9 mouse cellular contexts compared by ENCODE assay signal in genomic region chr6:94040093-94040492, GRCm38 (mm10).
DNase-seq lines count a peak whose midpoint lies in the region; ATAC-seq and TF ChIP-seq lines count a peak whose summit lies in the region.
"Had no signal": no experiment of that assay in that cellular context is flagged by ENCODE, and none has a peak within 500 bp of the region (broad histone marks: within the 10 kb centered on the region; RNA-seq: fewer than 3 reads in every experiment).

No protein-coding gene starts in this region.

- no peak; the same call in 1 of the 2 replicates for TF ChIP-seq RAD21 in MEL (IDR thresholded peaks at IDR 0.05; ENCODE audit: low read depth, low read length)

- peak; percentile 35 for DNase-seq in gastrocnemius, postnatal 10 days
- no peak for DNase-seq in gastrocnemius, postnatal 25 days
- no peak for DNase-seq in liver, adult 2 months (ENCODE audit: extremely low read depth, low read depth, low spot score)
- no peak for DNase-seq in liver, embryonic 11.5 days (ENCODE audit: low spot score)
- peak; percentile 2 for DNase-seq in MEL (ENCODE audit: low read depth, low spot score)
- DNase-seq in embryonic facial prominence, embryonic 14.5 days (ENCODE audit: low spot score) = peak; percentile 35
- DNase-seq in stomach, postnatal 0 days (ENCODE audit: low spot score) = no peak
- no peak for DNase-seq in ovary, adult 18-20 months (ENCODE audit: low spot score)

- H3K9me3 ChIP-seq in liver, embryonic 11.5 days (ENCODE audit: control insufficient read depth, low read length) = no peaks in the 10 kb centered on the region
- no peaks in the 10 kb centered on the region for H3K9me3 ChIP-seq in MEL (replicated peaks; ENCODE audit: insufficient read depth, low read length)
- peaks cover 6% of the 10 kb centered on the region; the same call in 1 of the 2 replicates for H3K9me3 ChIP-seq in embryonic facial prominence, embryonic 14.5 days (ENCODE audit: control insufficient read depth, low read length)
- no peaks in the 10 kb centered on the region for H3K9me3 ChIP-seq in stomach, postnatal 0 days (ENCODE audit: control insufficient read depth, low read length)

- no peaks in the 10 kb centered on the region for H3K36me3 ChIP-seq in liver, adult 2 months (ENCODE audit: control insufficient read depth, insufficient read depth, low read length)
- H3K36me3 ChIP-seq in liver, embryonic 11.5 days (ENCODE audit: control insufficient read depth, insufficient read depth, low read length) = no peaks in the 10 kb centered on the region
- no peaks in the 10 kb centered on the region for H3K36me3 ChIP-seq in MEL (ENCODE audit: control insufficient read depth in 1 of 2, insufficient read depth in 2 of 2, low read length in 2 of 2)
- no peaks in the 10 kb centered on the region for H3K36me3 ChIP-seq in embryonic facial prominence, embryonic 14.5 days (ENCODE audit: control insufficient read depth, insufficient read depth, low read length)
- H3K36me3 ChIP-seq in stomach, postnatal 0 days (ENCODE audit: control insufficient read depth, insufficient read depth, low read length) = no peaks in the 10 kb centered on the region
- H3K36me3 ChIP-seq: limb, embryonic 12.5 days had no signal

- peak; percentile 13; the same call in 1 of the 2 replicates for TF ChIP-seq CTCF in liver, adult 2 months (IDR thresholded peaks at IDR 0.05; ENCODE audit: low read depth, low read length)
- TF ChIP-seq CTCF in MEL (IDR thresholded peaks at IDR 0.05 in 2 of 3, conservative IDR thresholded peaks at IDR 0.05 in 1 of 3; ENCODE audit: control insufficient read depth in 1 of 3, insufficient read depth in 1 of 3, low read depth in 2 of 3, low read length in 3 of 3, poor library complexity in 1 of 3, severe bottlenecking in 1 of 3) = peak; percentile 20 to 32 (median 28); a peak in 4 of 6 replicates
- TF ChIP-seq CTCF in stomach, postnatal 0 days (IDR thresholded peaks at IDR 0.05; ENCODE audit: low read depth) = peak; percentile 79

- H3K27ac ChIP-seq in liver, adult 2 months (replicated peaks; ENCODE audit: insufficient read depth, low read depth, low read length) = no peak overlapping the region
- H3K27ac ChIP-seq in liver, embryonic 11.5 days (ENCODE audit: low read depth, low read length) = no peak overlapping the region
- no peak overlapping the region for H3K27ac ChIP-seq in MEL (ENCODE audit: control insufficient read depth, low read depth, low read length)
- no peak overlapping the region for H3K27ac ChIP-seq in embryonic facial prominence, embryonic 14.5 days (replicated peaks; ENCODE audit: low read depth, low read length)
- no peak overlapping the region for H3K27ac ChIP-seq in stomach, postnatal 0 days (replicated peaks)
- H3K27ac ChIP-seq: limb, embryonic 12.5 days had no signal

- 77% methylated on average over 2 of the region's 2 CpGs for WGBS in liver, adult 2 months
- 54% methylated on average over 2 of the region's 2 CpGs for WGBS in liver, embryonic 11.5 days
- 53% methylated on average over 2 of the region's 2 CpGs for WGBS in embryonic facial prominence, embryonic 14.5 days
- 46% methylated on average over 2 of the region's 2 CpGs for WGBS in stomach, postnatal 0 days

- no peaks in the 10 kb centered on the region for H3K4me1 ChIP-seq in liver, adult 2 months (ENCODE audit: control insufficient read depth, insufficient read depth, low read length)
- no peaks in the 10 kb centered on the region for H3K4me1 ChIP-seq in liver, embryonic 11.5 days (replicated peaks; ENCODE audit: control insufficient read depth, insufficient read depth, low read length)
- H3K4me1 ChIP-seq in MEL (ENCODE audit: control insufficient read depth in 1 of 2, insufficient read depth in 2 of 2, low read length in 2 of 2) = no peaks in the 10 kb centered on the region
- H3K4me1 ChIP-seq in embryonic facial prominence, embryonic 14.5 days (ENCODE audit: control insufficient read depth, insufficient read depth, low read length) = peaks cover 5% of the 10 kb centered on the region
- H3K4me1 ChIP-seq in stomach, postnatal 0 days (replicated peaks; ENCODE audit: control insufficient read depth, insufficient read depth) = no peaks in the 10 kb centered on the region

- H3K9ac ChIP-seq in liver, adult 2 months (ENCODE audit: low read depth, low read length) = no peak overlapping the region
- H3K9ac ChIP-seq in liver, embryonic 11.5 days (ENCODE audit: low read depth, low read length) = no peak overlapping the region
- no peak overlapping the region for H3K9ac ChIP-seq in MEL (ENCODE audit: control insufficient read depth, low read depth, low read length, poor library complexity, severe bottlenecking)
- no peak overlapping the region for H3K9ac ChIP-seq in embryonic facial prominence, embryonic 14.5 days (ENCODE audit: low read depth, low read length)
- no peak overlapping the region for H3K9ac ChIP-seq in stomach, postnatal 0 days (ENCODE audit: low read length)
- H3K9ac ChIP-seq: limb, embryonic 12.5 days had no signal

- no peak overlapping the region for H3K4me3 ChIP-seq in liver, adult 2 months (ENCODE audit: insufficient read depth, low read depth, low read length)
- H3K4me3 ChIP-seq in liver, embryonic 11.5 days (ENCODE audit: low read depth, low read length) = no peak overlapping the region
- H3K4me3 ChIP-seq in MEL (ENCODE audit: control insufficient read depth in 1 of 2, insufficient read depth in 1 of 2, low read depth in 2 of 2, low read length in 2 of 2) = no peak overlapping the region
- no peak overlapping the region for H3K4me3 ChIP-seq in embryonic facial prominence, embryonic 14.5 days (ENCODE audit: low read depth, low read length)
- no peak overlapping the region for H3K4me3 ChIP-seq in stomach, postnatal 0 days (ENCODE audit: low read depth, low read length)
- H3K4me3 ChIP-seq: limb, embryonic 12.5 days had no signal

- no peak for ATAC-seq in liver, embryonic 11.5 days (replicated peaks; ENCODE audit: low FRiP score)
- no peak for ATAC-seq in embryonic facial prominence, embryonic 14.5 days (ENCODE audit: low read depth)
- no peak for ATAC-seq in stomach, postnatal 0 days (ENCODE audit: low FRiP score, low TSS enrichment)

- no peak for TF ChIP-seq POLR2A in liver, adult 2 months (IDR thresholded peaks at IDR 0.05; ENCODE audit: extremely low read depth, insufficient read depth, low read length)
- TF ChIP-seq POLR2A in MEL (IDR thresholded peaks at IDR 0.05; ENCODE audit: control insufficient read depth in 1 of 2, insufficient read depth in 1 of 2, low read depth in 1 of 2, low read length in 2 of 2, poor library complexity in 1 of 2) = no peak

- peaks cover 5% of the 10 kb centered on the region; the same call in 1 of the 2 replicates for H3K79me2 ChIP-seq in liver, adult 2 months (ENCODE audit: control insufficient read depth, insufficient read depth, low read length)
- H3K79me2 ChIP-seq in MEL (ENCODE audit: control insufficient read depth, insufficient read depth, low read length, poor library complexity) = no peaks in the 10 kb centered on the region

- H3K4me2 ChIP-seq in liver, embryonic 11.5 days = no peak overlapping the region
- no peak overlapping the region for H3K4me2 ChIP-seq in embryonic facial prominence, embryonic 14.5 days (ENCODE audit: low read depth, low read length)
- no peak overlapping the region for H3K4me2 ChIP-seq in stomach, postnatal 0 days (replicated peaks; ENCODE audit: low read depth)
- H3K4me2 ChIP-seq: limb, embryonic 12.5 days had no signal

- H3K27me3 ChIP-seq in liver, adult 2 months (ENCODE audit: control insufficient read depth, insufficient read depth, low read length) = no peaks in the 10 kb centered on the region
- no peaks in the 10 kb centered on the region for H3K27me3 ChIP-seq in liver, embryonic 11.5 days (replicated peaks; ENCODE audit: control insufficient read depth, insufficient read depth, low read length)
- no peaks in the 10 kb centered on the region for H3K27me3 ChIP-seq in MEL (ENCODE audit: control insufficient read depth in 1 of 2, insufficient read depth in 2 of 2, low read length in 2 of 2)
- no peaks in the 10 kb centered on the region for H3K27me3 ChIP-seq in embryonic facial prominence, embryonic 14.5 days (replicated peaks; ENCODE audit: control insufficient read depth, insufficient read depth, low read length)
- no peaks in the 10 kb centered on the region for H3K27me3 ChIP-seq in stomach, postnatal 0 days (ENCODE audit: control insufficient read depth, insufficient read depth, low read length)
- H3K27me3 ChIP-seq: limb, embryonic 12.5 days had no signal

- TF ChIP-seq EP300 in MEL (IDR thresholded peaks at IDR 0.05; ENCODE audit: low read depth in 1 of 2, low read length in 2 of 2) = no peak
- TF ChIP-seq EP300 in stomach, postnatal 0 days (optimal IDR thresholded peaks at IDR 0.05) = no peak

TF ChIP-seq in MEL, 35 proteins besides CTCF, POLR2A, EP300 and RAD21:
- TF ChIP-seq ETS1 (IDR thresholded peaks at IDR 0.05; ENCODE audit: low read depth, low read length) = no peak
- no peak for TF ChIP-seq CHD2 (IDR thresholded peaks at IDR 0.05; ENCODE audit: low read length)

Comparison
In these comparisons a context has a peak if more than half of its experiments do, and no peak if none do; other contexts are left out.
1. DNase-seq: peak in gastrocnemius, postnatal 10 days (single experiment), MEL (single experiment) and embryonic facial prominence, embryonic 14.5 days (single experiment); none in gastrocnemius, postnatal 25 days (single experiment), liver, adult 2 months (single experiment), liver, embryonic 11.5 days (single experiment), stomach, postnatal 0 days (single experiment) and ovary, adult 18-20 months (single experiment).
2. CTCF ChIP-seq: peak in every context shown above with its lines; median percentile 79 in stomach, postnatal 0 days; 28 in MEL; 13 in liver, adult 2 months.